Mouse (Mus musculus) spleen, adult 2 months (tissue): ENCODE results near the gene Gpr157. TPM values are rescaled to one million over a fixed set of nuclear protein-coding genes. Genes with fewer than 3 reads are reported as not detected.

ENCODE experiments used
- DNase-seq, 2 experiments: peaks; one replicate each; pipeline versions ENCODE4 v3.0.0 to v3.0.0-alpha.2; 2012 to 2021; ENCODE audit warnings: low spot score in 2 of 2, low read depth in 1 of 2
- H3K27ac ChIP-seq: fragments of 200-500 bp; 2 replicates; pipeline ENCODE4 v1.5.1; 2012; ENCODE audit warnings: low read length, inconsistent platforms; ENCODE audit not compliant: insufficient read depth
- H3K27me3 ChIP-seq: fragments of 200-500 bp; 2 replicates; pipeline ENCODE4 v1.6.1; 2012; ENCODE audit warnings: mild to moderate bottlenecking, moderate library complexity, low read length, inconsistent platforms; ENCODE audit not compliant: control insufficient read depth, insufficient read depth
- H3K36me3 ChIP-seq: fragments of 200-500 bp; 2 replicates; pipeline ENCODE4 v1.6.1; 2012; ENCODE audit warnings: mild to moderate bottlenecking, low read length, inconsistent platforms; ENCODE audit not compliant: control insufficient read depth, insufficient read depth
- H3K4me1 ChIP-seq: fragments of 200-500 bp; 2 replicates; pipeline ENCODE4 v1.6.1; 2011; ENCODE audit warnings: inconsistent platforms; ENCODE audit not compliant: control insufficient read depth, insufficient read depth, insufficient read length
- H3K4me3 ChIP-seq: fragments of 200-500 bp; 2 replicates; pipeline ENCODE4 v1.5.1; 2011; ENCODE audit warnings: mild to moderate bottlenecking, inconsistent platforms; ENCODE audit not compliant: insufficient read depth, insufficient read length; ENCODE audit errors: extremely low read depth
- CTCF ChIP-seq: fragments of 200-500 bp; IDR thresholded peaks from 2 replicates; pipeline ENCODE4 v1.5.1; 2011; ENCODE audit warnings: mild to moderate bottlenecking, inconsistent platforms; ENCODE audit not compliant: insufficient read depth, insufficient read length, insufficient replicate concordance; ENCODE audit errors: extremely low read depth
- POLR2A ChIP-seq: fragments of 200-500 bp; IDR thresholded peaks from 2 replicates; pipeline ENCODE4 v1.6.1; 2011; ENCODE audit warnings: low read depth, low read length, inconsistent platforms
- WGBS: fragments of 180-500 bp; shearing (Covaris S2); methylation state at CpG from one replicate; pipeline ENCODE4 v1.1.7; 2018; 5-methylcytosine and 5-hydroxymethylcytosine counted together
- polyA plus RNA-seq: library from polyadenylated mRNA; depleted of rRNA; stranded (reverse); fragments of >200 nt; gene quantifications from 2 replicates; pipeline ENCODE4 v1.2.3, GENCODE M21; 2012

The Gpr157 gene
- polyA plus RNA-seq, 1 experiment = 4.2 TPM

DNA sequence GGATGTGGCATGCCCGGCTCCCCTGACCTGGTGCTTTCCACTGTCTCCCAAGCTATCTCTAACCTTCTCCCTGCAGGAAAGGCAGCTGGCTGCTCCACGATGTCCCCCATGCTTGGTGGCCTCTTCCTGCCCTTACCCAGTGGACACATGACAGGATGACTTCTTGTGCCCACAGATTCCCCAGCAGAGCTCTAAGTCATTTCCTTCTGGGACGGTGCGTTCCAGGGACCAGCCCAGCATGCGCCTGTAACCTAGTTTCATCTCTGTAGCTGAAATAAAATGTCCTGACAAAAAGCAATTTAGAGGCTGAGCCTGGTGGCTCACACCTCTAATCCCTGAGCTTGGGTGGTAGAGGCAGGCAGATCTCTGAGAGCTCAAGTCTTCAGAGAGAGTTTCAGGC is 19.5 kb downstream of the Gpr157 start:
- Histone ChIP-seq H3K27ac (no peak overlapping the region), H3K27me3 (no peaks in the 10 kb centered on the region), H3K4me3 (no peak overlapping the region), H3K4me1 (no peaks in the 10 kb centered on the region), H3K36me3 (no peaks in the 10 kb centered on the region)
- no peak for DNase-seq
- 44% methylated on average over 5 of the region's 5 CpGs for WGBS
- TF ChIP-seq POLR2A (no peak), CTCF (no peak)

GRCm38 (mm10) chr4:150109636-150110035 is 22.5 kb downstream of the Gpr157 start:
- no peak for DNase-seq
- Histone ChIP-seq H3K36me3 (no peaks in the 10 kb centered on the region), H3K27me3 (no peaks in the 10 kb centered on the region), H3K4me3 (no peak overlapping the region), H3K4me1 (no peaks in the 10 kb centered on the region), H3K27ac (no peak overlapping the region)
- 77% methylated on average over 3 of the region's 3 CpGs for WGBS
- TF ChIP-seq CTCF = no peak
- no peak for TF ChIP-seq POLR2A

DNA sequence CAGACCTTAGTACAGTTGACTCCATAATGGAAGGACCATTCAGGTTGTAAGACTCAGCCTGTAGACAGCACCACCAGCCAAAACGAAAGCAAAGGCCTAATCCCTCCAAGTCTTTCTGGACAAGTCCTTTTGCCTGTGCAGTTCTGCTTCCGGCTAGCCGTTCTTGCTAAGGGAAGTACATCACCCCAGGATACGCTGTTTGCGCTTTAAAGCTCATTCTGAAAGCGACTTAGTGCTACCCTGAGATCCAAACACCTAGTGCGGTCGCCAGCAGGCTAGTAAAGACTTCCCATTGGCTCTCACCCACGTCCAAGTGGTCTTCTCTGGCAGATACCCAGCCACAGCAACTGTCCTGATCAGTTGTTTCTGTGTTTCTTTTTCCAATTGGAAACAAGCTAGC is 23.2 kb downstream of the Gpr157 start:
- 85% methylated on average over 9 of the region's 9 CpGs for WGBS

GRCm38 (mm10) chr4:150112867-150113266 is 25.7 kb downstream of the Gpr157 start:
- 2% methylated on average over 14 of the region's 15 CpGs for WGBS
- Histone ChIP-seq H3K27ac (no peak overlapping the region), H3K4me1 (no peaks in the 10 kb centered on the region), H3K36me3 (no peaks in the 10 kb centered on the region), H3K4me3 (no peak overlapping the region), H3K27me3 (no peaks in the 10 kb centered on the region)
- DNase-seq = peak in 1 of 2 experiments; percentile 67
- TF ChIP-seq POLR2A (no peak), CTCF (peak; percentile 92)

More for the DNA sequence above, 23.2 kb downstream of the Gpr157 start:
- H3K27me3 ChIP-seq = no peaks in the 10 kb centered on the region
- TF ChIP-seq POLR2A (no peak), CTCF (no peak)
- no peak for DNase-seq
- H3K4me3 ChIP-seq = no peak overlapping the region
- no peaks in the 10 kb centered on the region for H3K36me3 ChIP-seq
- no peak overlapping the region for H3K27ac ChIP-seq
- H3K4me1 ChIP-seq = no peaks in the 10 kb centered on the region

DNA sequence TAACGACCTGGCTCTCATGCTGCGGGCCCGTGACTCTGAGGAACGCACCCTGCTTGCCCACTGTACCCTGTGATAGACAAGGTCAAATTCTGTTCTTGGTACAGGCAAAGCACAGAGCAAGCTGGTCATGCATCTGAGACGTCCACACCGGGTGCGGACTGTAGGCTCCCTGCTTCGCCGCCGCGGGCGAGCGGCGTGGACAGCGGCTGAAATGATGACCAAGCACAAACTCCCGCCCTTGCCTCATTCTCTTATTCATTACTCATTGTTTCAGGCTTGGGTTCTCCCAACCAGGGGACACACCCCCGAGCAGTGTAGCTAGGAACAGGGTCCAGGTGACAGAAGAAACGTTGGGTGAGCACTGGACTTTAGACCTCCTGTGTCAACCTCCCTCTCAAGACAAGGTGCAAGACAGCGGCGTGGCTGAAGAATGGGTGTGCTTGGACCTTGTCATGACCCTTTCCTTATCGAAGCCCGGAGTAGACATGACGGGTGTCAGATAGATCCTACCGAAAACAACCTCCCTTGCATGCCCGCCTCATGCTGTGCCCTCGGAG is 27.4 kb downstream of the Gpr157 start:
- Histone ChIP-seq H3K36me3 (no peaks in the 10 kb centered on the region), H3K27ac (no peak overlapping the region), H3K4me3 (no peak overlapping the region), H3K27me3 (no peaks in the 10 kb centered on the region), H3K4me1 (no peaks in the 10 kb centered on the region)
- no peak for TF ChIP-seq POLR2A
- no peak for TF ChIP-seq CTCF
- DNase-seq = no peak
- WGBS = 95% methylated on average over 26 of the region's 26 CpGs

DNA sequence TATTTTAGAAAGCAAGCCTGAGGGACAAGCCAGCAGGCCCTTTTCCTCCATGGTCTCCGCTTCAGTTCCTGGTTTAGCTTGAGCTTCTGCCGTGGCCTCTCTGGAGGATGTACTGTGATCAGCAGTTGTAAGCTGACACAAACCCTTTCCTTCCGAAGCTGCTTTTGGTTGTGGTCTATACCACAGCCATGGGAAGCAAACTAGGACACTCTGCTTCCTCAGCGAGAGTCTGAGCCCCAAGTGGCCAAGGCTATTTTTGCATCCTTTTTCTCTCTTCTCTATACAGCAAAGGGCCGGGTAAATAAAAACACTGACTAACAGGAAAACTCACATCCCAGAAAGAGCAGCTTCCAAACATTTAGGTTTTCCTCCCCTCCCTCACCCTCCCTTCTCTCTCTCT is 30.1 kb downstream of the Gpr157 start:
- peaks cover 3% of the 10 kb centered on the region; the same call in 1 of the 2 replicates for H3K4me1 ChIP-seq
- WGBS = 9% methylated on average over 5 of the region's 5 CpGs
- DNase-seq = no peak
- H3K27me3 ChIP-seq = no peaks in the 10 kb centered on the region
- TF ChIP-seq CTCF (no peak), POLR2A (no peak)
- H3K27ac ChIP-seq = no peak overlapping the region
- H3K4me3 ChIP-seq = no peak overlapping the region
- no peaks in the 10 kb centered on the region for H3K36me3 ChIP-seq

GRCm38 (mm10) chr4:150118163-150118562 is 31.0 kb downstream of the Gpr157 start:
- no peak overlapping the region for H3K27ac ChIP-seq
- H3K36me3 ChIP-seq = no peaks in the 10 kb centered on the region
- peaks cover 3% of the 10 kb centered on the region; the same call in 1 of the 2 replicates for H3K4me1 ChIP-seq
- no peaks in the 10 kb centered on the region for H3K27me3 ChIP-seq
- WGBS = 69% methylated on average over 6 of the region's 6 CpGs
- H3K4me3 ChIP-seq = no peak overlapping the region
- no peak for DNase-seq
- TF ChIP-seq CTCF = no peak
